Mouse (Mus musculus) stomach, postnatal 0 days (tissue): ENCODE measurements around the gene Fli1.

Experiments used
- CTCF ChIP-seq: IDR thresholded peaks from 2 replicates; pipeline ENCODE4 v1.5.1; 2016; ENCODE audit warnings: antibody characterized with exemption, low read depth, mild to moderate bottlenecking, moderate library complexity
- EP300 ChIP-seq: optimal IDR thresholded peaks from 2 replicates; pipeline ENCODE3; 2016; ENCODE audit warnings: antibody characterized with exemption

DNA sequence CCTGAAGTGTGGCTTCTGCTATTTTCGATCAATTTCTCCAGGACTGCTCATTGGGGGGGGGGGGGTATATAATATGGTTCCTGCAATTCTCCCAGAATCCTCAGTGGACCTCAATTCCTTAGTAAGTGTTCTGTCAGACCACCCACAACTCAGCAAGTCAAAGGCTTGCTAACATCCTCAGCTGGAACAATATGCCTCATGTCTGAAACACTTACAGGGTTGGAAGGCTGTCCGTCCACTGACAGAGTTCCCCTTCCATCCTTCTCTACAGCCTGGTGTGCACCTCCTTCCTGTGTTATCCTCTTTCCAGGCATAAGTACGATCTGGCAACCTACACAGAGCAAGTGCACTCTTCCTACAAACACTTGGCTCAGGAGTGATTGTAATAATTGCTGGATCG is 20.2 kb upstream of the Fli1 start:
- no peak for TF ChIP-seq CTCF
- TF ChIP-seq EP300 = no peak
